ENCODE assay signal across 12 mouse cellular contexts in the genomic region with DNA sequence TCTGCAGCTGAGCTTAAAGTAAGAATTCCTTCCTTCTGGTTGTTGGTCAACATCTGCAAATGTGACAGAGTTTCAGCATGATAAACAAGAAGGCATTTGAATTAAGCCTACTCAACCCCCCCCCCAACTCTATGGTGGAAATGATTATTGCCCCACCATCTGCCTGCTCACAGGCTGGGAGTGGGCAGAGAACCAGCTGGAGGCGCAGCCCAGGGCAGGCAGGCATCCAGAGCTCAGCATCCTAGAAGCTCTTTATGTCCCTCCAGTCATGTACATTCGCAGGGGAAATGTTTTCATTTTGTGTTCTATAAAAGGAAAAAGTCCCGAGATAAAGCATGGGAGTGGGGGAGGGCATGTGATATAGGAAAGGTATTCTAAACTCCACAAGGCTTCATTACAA.
DNase-seq lines count a peak whose midpoint lies in the region; ATAC-seq lines count a peak whose summit lies in the region.
"Had no signal": no experiment of that assay in that cellular context is flagged by ENCODE, and none has a peak within 500 bp of the region (broad histone marks: within the 10 kb centered on the region; RNA-seq: fewer than 3 reads in every experiment).

No protein-coding gene starts in this region.

- H3K9ac ChIP-seq in heart, embryonic 12.5 days, result no peak overlapping the region
- H3K9ac ChIP-seq: limb, embryonic 13.5 days; midbrain, embryonic 13.5 days had no signal

- peaks cover 24% of the 10 kb centered on the region for H3K4me1 ChIP-seq in heart, embryonic 12.5 days (replicated peaks)

- WGBS in heart, embryonic 12.5 days, result 49% methylated on average over 3 of the region's 3 CpGs

- no peaks in the 10 kb centered on the region for H3K27me3 ChIP-seq in heart, embryonic 12.5 days (replicated peaks)
- H3K27me3 ChIP-seq: limb, embryonic 13.5 days; Patski had no signal

- no peak overlapping the region for H3K4me2 ChIP-seq in heart, embryonic 12.5 days
- H3K4me2 ChIP-seq: limb, embryonic 13.5 days; midbrain, embryonic 13.5 days had no signal

- intact Hi-C loops in heart, postnatal 14 days (cut with DNase I), result no loop called here

- H3K4me3 ChIP-seq in heart, embryonic 12.5 days, result no peak overlapping the region
- H3K4me3 ChIP-seq: limb, embryonic 13.5 days; midbrain, embryonic 13.5 days had no signal

- no peaks in the 10 kb centered on the region for H3K9me3 ChIP-seq in heart, embryonic 12.5 days (replicated peaks)
- H3K9me3 ChIP-seq: limb, embryonic 13.5 days; midbrain, embryonic 13.5 days had no signal

- H3K36me3 ChIP-seq in heart, embryonic 12.5 days, result 0 out of 2 replicates have a peak, but pooled peaks cover 5% of the 10 kb centered on the region
- H3K36me3 ChIP-seq: limb, embryonic 13.5 days; midbrain, embryonic 13.5 days had no signal

- ATAC-seq in heart, embryonic 12.5 days (ENCODE audit: insufficient number of reproducible peaks, low FRiP score), result no peak
- ATAC-seq: midbrain, embryonic 13.5 days; Patski had no signal

- H3K27ac ChIP-seq in heart, embryonic 12.5 days (ENCODE audit: poor library complexity, severe bottlenecking), result 0 out of 2 replicates have a peak overlapping the region, but pooled peaks have one; percentile 1
- H3K27ac ChIP-seq: limb, embryonic 13.5 days; midbrain, embryonic 13.5 days had no signal

- no peak for DNase-seq in heart, postnatal 14 days
- DNase-seq in cerebellum, postnatal 14 days, result peak; percentile 85 to 91
- DNase-seq in layer of hippocampus, postnatal 25 days (ENCODE audit: extremely low spot score in 1 of 2, low spot score in 1 of 2), result peak; percentile 42 to 50
- DNase-seq in right cerebral cortex, postnatal 36 days (ENCODE audit: low spot score in 2 of 2), result peak; percentile 36 to 49
- no peak for DNase-seq in spleen, postnatal 10 days (ENCODE audit: low spot score in 2 of 2)
- DNase-seq in Muller cell, postnatal 12 days (ENCODE audit: inconsistent ontology term), result no peak
- no peak for DNase-seq in lung, adult 18-20 months
- DNase-seq: adrenal gland, postnatal 36 days had no signal

Comparison
In these comparisons a context has a peak if more than half of its experiments do, and no peak if none do; other contexts are left out.
1. DNase-seq: peak in cerebellum, postnatal 14 days (2 of 2), layer of hippocampus, postnatal 25 days (2 of 2) and right cerebral cortex, postnatal 36 days (2 of 2); none in heart, postnatal 14 days (0 of 2), spleen, postnatal 10 days (0 of 2), Muller cell, postnatal 12 days (single experiment) and lung, adult 18-20 months (0 of 2).